Mouse (Mus musculus) left cerebral cortex, postnatal 10 days (tissue): Measurements from ENCODE around the gene Ptpn12. TPM values are rescaled to one million over a fixed set of nuclear protein-coding genes. Genes with fewer than 3 reads are reported as not detected.

Experiments
- total RNA-seq, 2 experiments: library from RNA; stranded (reverse); gene quantifications; 2 replicates each; pipeline ENCODE4 v1.2.3; 2021

The Ptpn12 gene
- total RNA-seq, 2 experiments from 2014 or later: 38.3 to 41.1 TPM

Other genes with a start within 250 kb of the Ptpn12 start
- 10 to 100 TPM; 23.4 to 28.1 TPM for gene Phtf2, start 173.8 kb downstream of the Ptpn12 start, total RNA-seq
- 10 to 100 TPM; 22.7 to 23.7 TPM for gene Tmem60, start 173.7 kb downstream of the Ptpn12 start, total RNA-seq
- 10 to 100 TPM; 14.1 to 14.6 TPM for gene Rsbn1l, start 99.5 kb downstream of the Ptpn12 start, total RNA-seq
- gene Gsap, start 130.3 kb upstream of the Ptpn12 start, total RNA-seq: 1 to 10 TPM; 4.7 to 5.1 TPM